Mouse (Mus musculus): ENCODE results near the gene Dusp1. TPM values are rescaled to one million over a fixed set of nuclear protein-coding genes. Genes with fewer than 3 reads are reported as not detected.

Dusp1 gene
- polyA plus RNA-seq, 1 experiment from 2014 or later = 465 TPM

DNA sequence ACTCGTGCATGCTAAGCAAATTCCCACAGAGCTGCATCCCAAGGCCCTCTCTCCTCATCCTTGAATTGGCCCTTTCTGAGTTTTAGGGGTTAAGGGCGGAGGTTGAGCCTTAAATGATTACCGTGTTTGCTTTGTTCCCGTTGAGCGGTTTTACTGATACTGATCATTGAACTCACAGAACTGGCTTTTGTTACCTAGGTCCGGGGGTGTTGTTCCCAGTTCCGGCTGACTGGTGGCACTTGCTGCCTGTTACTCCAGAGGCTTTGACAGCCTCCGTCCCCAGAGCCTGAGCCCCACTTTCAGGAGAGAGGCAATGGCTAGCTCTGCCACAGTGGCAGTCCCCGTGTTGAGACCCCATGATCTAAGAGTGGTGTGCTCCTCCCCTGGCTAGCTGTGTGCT is 2.5 kb upstream of the Dusp1 start:
- no peak for TF ChIP-seq CTCF (IDR thresholded peaks at IDR 0.05)
- in situ Hi-C loops (cut with MboI; ENCODE audit: low pct_unique_long_range_greater_than_20kb) = loop anchor here (5.0 kb wide), 1 partner anchor 57 kb away; no protein-coding TSS in a partner anchor
- POLR2A ChIA-PET = interaction anchor here (0.6 to 2.9 kb wide), 4 partner anchors 54 to 1529 kb away, joined by 3 to 10 read pairs (median 4); no protein-coding TSS in a partner anchor
- DNase-seq (ENCODE audit: low read depth, low spot score) = no peak
- ATAC-seq = no peak
- CTCF ChIA-PET = interaction anchor here (1.4 kb wide), 1 partner anchor 34 kb away, joined by 3 read pairs; no protein-coding TSS in a partner anchor
- H3K27me3 ChIP-seq = no peaks in the 10 kb centered on the region

DNA sequence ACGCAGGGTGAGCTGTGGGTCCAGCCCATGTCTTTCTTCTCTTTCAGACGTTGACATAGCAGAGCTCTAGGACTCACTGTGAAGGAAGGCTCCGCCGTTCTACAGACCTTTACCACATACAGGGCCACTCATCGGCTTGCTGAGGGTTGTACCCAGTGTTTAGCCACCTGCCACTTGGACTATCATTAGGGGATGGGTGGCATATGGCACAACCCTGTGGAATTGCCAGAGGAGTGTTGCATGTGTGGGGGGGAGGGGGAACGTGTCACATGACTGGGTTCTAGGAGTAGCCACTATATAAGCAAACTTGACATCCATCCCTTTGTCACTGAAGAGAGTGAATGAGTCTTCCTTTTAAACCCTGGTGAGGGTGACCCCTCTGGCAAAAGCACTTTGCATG is 1.5 kb upstream of the Dusp1 start:
- POLR2A ChIA-PET = interaction anchor here (0.6 to 2.9 kb wide), 7 partner anchors 8 to 57 kb away, joined by 3 to 10 read pairs (median 3); no protein-coding TSS in a partner anchor
- CTCF ChIA-PET = interaction anchor here (0.9 to 1.2 kb wide), 2 partner anchors 10 to 11 kb away, joined by 3 to 4 read pairs; no protein-coding TSS in a partner anchor
- H3K27me3 ChIP-seq = no peaks in the 10 kb centered on the region
- DNase-seq (ENCODE audit: low read depth, low spot score) (no peak), ATAC-seq (no peak)
- no peak for TF ChIP-seq CTCF (IDR thresholded peaks at IDR 0.05)
- in situ Hi-C loops (cut with MboI; ENCODE audit: low pct_unique_long_range_greater_than_20kb) = loop anchor here (5.0 kb wide), 1 partner anchor 56 kb away; no protein-coding TSS in a partner anchor

DNA sequence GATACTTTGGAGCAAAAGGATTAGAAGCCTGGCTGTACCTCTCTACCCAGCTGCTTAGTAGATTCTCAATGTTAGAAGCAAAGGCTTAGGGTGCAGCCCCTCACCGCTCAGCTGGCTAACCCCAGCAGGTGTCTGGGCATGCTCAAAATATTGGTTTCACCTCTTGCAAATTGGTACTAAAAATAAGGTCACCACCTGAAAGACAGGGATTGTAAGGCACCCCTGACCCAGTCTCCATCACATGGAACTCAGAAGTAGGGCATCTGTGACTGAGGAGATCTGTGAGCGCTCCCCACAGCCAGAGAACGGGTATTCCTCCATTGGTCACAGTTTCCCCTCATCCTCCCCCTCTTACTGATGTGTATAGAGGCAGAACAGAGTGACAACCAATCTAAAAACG is 364 bp upstream of the Dusp1 start:
- H3K27me3 ChIP-seq = no peaks in the 10 kb centered on the region
- DNase-seq (ENCODE audit: low read depth, low spot score) (no peak), ATAC-seq (no peak)
- in situ Hi-C loops (cut with MboI; ENCODE audit: low pct_unique_long_range_greater_than_20kb) = loop anchor here (5.0 kb wide), 1 partner anchor 55 kb away; no protein-coding TSS in a partner anchor
- POLR2A ChIA-PET = interaction anchor here (0.6 to 2.9 kb wide), 7 partner anchors 9 to 54 kb away, joined by 3 to 10 read pairs (median 3); no protein-coding TSS in a partner anchor
- CTCF ChIA-PET = interaction anchor here (1.0 to 1.2 kb wide), 2 partner anchors 10 to 55 kb away, joined by 3 read pairs; no protein-coding TSS in a partner anchor
- TF ChIP-seq CTCF (IDR thresholded peaks at IDR 0.05) = no peak

DNA sequence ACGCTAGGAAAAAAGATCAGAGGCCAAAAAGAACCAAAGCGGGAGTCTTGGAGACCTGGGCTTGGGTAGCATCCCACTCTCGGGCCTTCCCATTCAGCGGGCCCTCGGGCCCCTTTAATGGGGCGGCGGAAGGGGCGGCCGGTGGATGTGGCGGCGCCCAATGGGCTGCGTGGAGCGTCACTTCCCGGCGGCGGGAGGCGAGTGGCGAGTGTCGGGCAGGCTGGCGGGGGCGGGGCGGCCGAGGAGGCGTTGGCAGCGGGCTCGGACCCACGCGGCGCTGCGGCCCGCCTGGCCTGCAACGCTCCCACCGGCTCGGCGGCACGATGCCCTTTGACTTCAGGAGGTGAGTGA is 663 bp downstream of the Dusp1 start, which contains the start of gene Ergic1:
Ergic1 (plus strand) TSS at position 200 of the 351 bp plus-strand sequence.
- POLR2A ChIA-PET = interaction anchor here (0.7 to 2.9 kb wide), 5 partner anchors 12 to 53 kb away, joined by 3 to 10 read pairs (median 4); no protein-coding TSS in a partner anchor

DNA sequence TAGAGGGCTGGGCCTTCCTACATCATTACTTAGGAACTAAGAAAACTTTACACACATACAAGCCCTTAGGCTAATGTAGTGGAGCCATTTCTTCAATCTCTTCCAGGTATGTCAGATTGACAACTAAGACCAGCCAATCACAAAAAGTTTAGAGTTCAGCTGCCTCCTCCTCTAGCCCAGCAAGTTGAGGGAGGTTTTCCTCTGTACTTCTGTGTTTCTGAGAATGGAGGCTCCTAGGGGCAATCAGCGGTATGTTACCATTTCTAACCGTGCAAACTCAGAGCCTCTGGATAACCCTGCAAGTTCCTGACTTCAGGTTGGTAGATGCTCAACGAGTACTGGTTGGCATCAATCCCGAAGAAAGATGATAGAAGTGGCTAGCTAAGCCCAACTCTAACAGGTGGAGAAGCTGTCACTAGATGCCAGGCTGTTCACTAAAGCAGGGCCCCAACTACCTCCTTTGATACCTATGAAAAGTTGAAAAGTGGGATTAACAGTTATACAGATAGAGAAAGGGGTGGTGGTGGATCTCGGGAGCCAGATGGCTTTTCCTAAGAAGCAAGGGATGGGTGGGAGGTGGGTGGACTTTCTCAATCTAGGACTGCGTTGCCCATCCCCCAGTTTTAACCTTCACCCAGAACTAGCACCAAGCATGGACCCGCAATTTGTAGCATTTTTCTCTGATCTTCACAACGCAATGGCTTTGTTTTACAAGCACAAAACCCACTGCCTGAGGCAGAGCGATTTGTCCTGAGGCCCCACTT is 1.2 kb downstream of the Dusp1 start:
- no peak for TF ChIP-seq CTCF (IDR thresholded peaks at IDR 0.05)
- POLR2A ChIA-PET = interaction anchor here (0.7 to 1.1 kb wide), 4 partner anchors 9 to 58 kb away, joined by 3 to 4 read pairs (median 4); no protein-coding TSS in a partner anchor
- in situ Hi-C loops (cut with MboI; ENCODE audit: low pct_unique_long_range_greater_than_20kb) = loop anchor here (5.0 kb wide), 1 partner anchor 53 kb away; no protein-coding TSS in a partner anchor
- no peak for DNase-seq (ENCODE audit: low read depth, low spot score)
- H3K27me3 ChIP-seq = no peaks in the 10 kb centered on the region
- CTCF ChIA-PET = interaction anchor here (1.1 kb wide), 1 partner anchor 11 kb away, joined by 4 read pairs; no protein-coding TSS in a partner anchor
- peak; percentile 9 for ATAC-seq

More for the DNA sequence above, 663 bp downstream of the Dusp1 start, which contains the start of gene Ergic1:
- DNase-seq (ENCODE audit: low read depth, low spot score) (no peak), ATAC-seq (peak; percentile 81)
- H3K27me3 ChIP-seq = no peaks in the 10 kb centered on the region
- in situ Hi-C loops (cut with MboI; ENCODE audit: low pct_unique_long_range_greater_than_20kb) = loop anchor here (5.0 kb wide), 1 partner anchor 54 kb away; no protein-coding TSS in a partner anchor
- TF ChIP-seq CTCF (IDR thresholded peaks at IDR 0.05) = no peak
- CTCF ChIA-PET = no interaction called here

DNA sequence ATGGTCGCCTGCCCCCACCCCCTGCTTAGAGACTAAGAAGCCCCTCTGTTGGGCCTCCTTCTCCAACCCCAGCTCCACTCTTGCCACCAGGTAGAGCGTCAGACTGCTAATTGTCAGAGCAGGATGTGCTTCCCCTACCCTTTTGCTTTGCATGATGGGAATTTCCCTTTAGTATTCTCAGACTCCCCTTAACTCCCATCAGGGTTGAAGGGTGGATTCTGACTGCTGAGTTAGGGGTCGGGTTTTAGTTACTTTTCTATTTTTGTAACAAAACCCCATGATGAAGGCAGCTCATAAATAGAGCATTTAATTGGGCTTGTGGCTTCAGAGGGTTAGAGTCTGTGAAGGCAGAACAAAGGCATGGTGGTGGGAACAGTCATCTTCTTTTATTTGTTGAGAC is 8.9 kb downstream of the Dusp1 start:
- ATAC-seq (no peak), DNase-seq (ENCODE audit: low read depth, low spot score) (no peak)

DNA sequence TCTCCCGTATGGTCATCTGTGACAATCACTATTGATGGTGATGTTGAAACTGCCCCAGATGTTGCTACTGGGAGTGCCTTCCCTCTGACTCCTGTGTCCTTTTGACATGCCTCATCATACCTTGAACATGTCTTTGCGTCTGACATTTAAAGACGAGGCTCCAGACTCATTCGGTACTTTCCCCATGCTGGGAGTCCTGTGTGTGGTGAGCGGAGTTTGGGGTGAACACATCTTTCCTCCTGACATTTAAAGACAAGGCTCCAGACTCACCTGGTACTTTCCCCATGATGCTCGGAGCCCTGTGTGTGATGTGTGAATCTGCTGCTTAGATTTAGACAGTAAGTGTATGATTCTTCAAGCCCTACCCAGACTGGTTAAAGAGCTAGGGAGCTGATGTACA is 10.8 kb downstream of the Dusp1 start:
- DNase-seq (ENCODE audit: low read depth, low spot score) (no peak), ATAC-seq (no peak)
- no peaks in the 10 kb centered on the region for H3K27me3 ChIP-seq
- ChIA-PET CTCF (interaction anchor here (1.1 to 1.7 kb wide), 2 partner anchors 15 to 100 kb away, joined by 3 to 5 read pairs; no protein-coding TSS in a partner anchor), POLR2A (interaction anchor here (0.7 to 1.0 kb wide), 2 partner anchors 15 to 22 kb away, joined by 3 to 7 read pairs; no protein-coding TSS in a partner anchor)
- TF ChIP-seq CTCF (IDR thresholded peaks at IDR 0.05) = no peak
- in situ Hi-C loops (cut with MboI; ENCODE audit: low pct_unique_long_range_greater_than_20kb) = no loop called here

More for the DNA sequence above, 8.9 kb downstream of the Dusp1 start:
- H3K27me3 ChIP-seq = no peaks in the 10 kb centered on the region
- POLR2A ChIA-PET = no interaction called here
- TF ChIP-seq CTCF (IDR thresholded peaks at IDR 0.05) = no peak
- CTCF ChIA-PET = interaction anchor here (1.1 kb wide), 1 partner anchor 10 kb away, joined by 3 read pairs; no protein-coding TSS in a partner anchor
- in situ Hi-C loops (cut with MboI; ENCODE audit: low pct_unique_long_range_greater_than_20kb) = no loop called here

DNA sequence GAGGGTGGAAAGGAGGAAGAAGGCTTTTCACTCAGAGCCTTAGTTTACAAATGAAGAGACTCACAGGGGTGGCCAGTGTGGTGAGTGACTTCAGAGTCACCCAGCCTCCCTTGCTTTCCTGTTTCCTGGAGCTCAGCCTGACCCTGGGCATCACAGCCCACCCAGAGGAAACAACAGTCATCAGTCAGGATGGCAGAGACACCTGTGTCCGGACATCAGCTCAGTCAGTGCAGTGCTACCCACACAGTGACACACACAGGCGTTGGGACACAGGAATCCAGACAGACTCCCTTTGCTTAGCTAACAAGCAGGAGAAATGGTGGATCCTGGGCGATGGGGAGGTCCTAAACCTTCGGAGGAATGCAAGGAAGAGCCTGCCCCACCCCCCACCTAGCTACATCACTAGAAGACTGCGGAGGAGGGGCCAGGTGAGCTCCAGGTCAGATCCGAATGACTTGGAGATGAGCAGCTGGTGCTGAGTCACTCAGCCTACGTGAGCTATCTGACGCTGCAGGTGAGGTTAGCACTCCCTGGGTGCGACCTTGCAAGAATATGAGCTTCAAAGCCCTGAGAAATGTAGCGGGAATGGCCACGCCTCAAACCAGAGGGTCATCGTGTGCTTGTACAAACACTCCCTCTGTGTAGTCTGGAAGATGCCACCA is 12.6 kb downstream of the Dusp1 start:
- in situ Hi-C loops (cut with MboI; ENCODE audit: low pct_unique_long_range_greater_than_20kb) = no loop called here
- CTCF ChIA-PET = interaction anchor here (0.7 to 1.2 kb wide), 2 partner anchors 11 to 40 kb away, joined by 3 to 4 read pairs; no protein-coding TSS in a partner anchor

DNA sequence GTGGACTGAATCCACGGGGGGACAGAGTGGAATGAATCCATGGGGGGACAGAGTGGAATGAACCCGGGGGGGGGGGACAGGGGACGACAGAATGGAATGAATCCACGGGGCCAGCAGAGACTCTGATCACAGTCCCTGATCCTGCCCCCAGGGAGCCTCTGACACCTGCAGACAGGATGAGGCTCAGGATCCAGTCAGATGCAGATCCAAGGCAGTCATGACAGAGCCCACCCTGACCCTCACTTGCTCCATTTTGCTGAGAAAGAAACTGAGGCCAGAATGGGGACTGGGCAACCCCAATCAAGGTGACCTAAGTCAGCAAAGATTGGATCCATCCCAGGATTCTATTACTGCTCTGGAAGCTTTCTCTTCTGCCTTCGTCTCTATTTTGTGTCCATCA is 13.4 kb downstream of the Dusp1 start:
- H3K27me3 ChIP-seq = no peaks in the 10 kb centered on the region
- no peak for ATAC-seq
- POLR2A ChIA-PET = no interaction called here
- DNase-seq (ENCODE audit: low read depth, low spot score) = no peak
- no peak for TF ChIP-seq CTCF (IDR thresholded peaks at IDR 0.05)
- in situ Hi-C loops (cut with MboI; ENCODE audit: low pct_unique_long_range_greater_than_20kb) = no loop called here
- CTCF ChIA-PET = no interaction called here

More for the DNA sequence above, 12.6 kb downstream of the Dusp1 start:
- ATAC-seq (no peak), DNase-seq (ENCODE audit: low read depth, low spot score) (no peak)
- H3K27me3 ChIP-seq = no peaks in the 10 kb centered on the region
- POLR2A ChIA-PET = interaction anchor here (0.9 kb wide), 1 partner anchor 13 kb away, joined by 3 read pairs; the partner anchor contains the start of gene Dusp1
- no peak for TF ChIP-seq CTCF (IDR thresholded peaks at IDR 0.05)

DNA sequence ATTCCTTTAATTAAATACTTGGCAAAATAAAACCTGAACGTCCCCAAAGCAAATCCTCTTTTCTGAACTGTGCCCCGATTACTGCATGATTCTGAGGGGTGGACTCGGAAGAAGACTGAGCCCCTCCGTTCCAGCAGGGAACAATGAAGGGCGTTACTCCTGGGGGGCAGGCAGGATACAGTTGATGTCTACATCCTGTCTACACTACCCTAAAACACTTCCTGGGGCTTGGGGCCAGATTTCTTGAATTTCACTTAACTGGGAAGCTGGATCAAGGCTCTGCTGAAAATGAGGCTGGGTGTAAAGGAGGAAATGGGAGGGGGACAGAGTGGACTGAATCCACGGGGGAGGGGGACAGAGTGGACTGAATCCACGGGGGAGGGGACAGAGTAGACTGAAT is 14.2 kb downstream of the Dusp1 start:
- POLR2A ChIA-PET = no interaction called here
- CTCF ChIA-PET = no interaction called here
- H3K27me3 ChIP-seq = no peaks in the 10 kb centered on the region
- DNase-seq (ENCODE audit: low read depth, low spot score) = no peak
- in situ Hi-C loops (cut with MboI; ENCODE audit: low pct_unique_long_range_greater_than_20kb) = no loop called here
- no peak for ATAC-seq
- TF ChIP-seq CTCF (IDR thresholded peaks at IDR 0.05) = no peak

Measured in Patski (cell line).